Mouse (Mus musculus) embryonic fibroblast, embryonic 13.5 days (primary cell): ENCODE results near the gene Oosp2. TPM values are rescaled to one million over a fixed set of nuclear protein-coding genes. Genes with fewer than 3 reads are reported as not detected.

ENCODE experiments used
- H3K27ac ChIP-seq: 2 replicates; pipeline ENCODE4 v1.5.1; 2012; ENCODE audit warnings: low read length, control low read depth, inconsistent platforms; ENCODE audit not compliant: insufficient read depth
- H3K4me1 ChIP-seq: 2 replicates; pipeline ENCODE4 v1.6.1; 2011; ENCODE audit warnings: low read length; ENCODE audit not compliant: control insufficient read depth, insufficient read depth
- H3K4me3 ChIP-seq: 2 replicates; pipeline ENCODE4 v1.5.1; 2011; ENCODE audit warnings: mild to moderate bottlenecking, control low read depth, low read length; ENCODE audit not compliant: insufficient read depth
- CTCF ChIP-seq: IDR thresholded peaks from 2 replicates; pipeline ENCODE4 v1.5.1; 2011; ENCODE audit warnings: mild to moderate bottlenecking, control low read depth, low read length, moderate library complexity, borderline replicate concordance; ENCODE audit not compliant: insufficient read depth
- POLR2A ChIP-seq: IDR thresholded peaks from 2 replicates; pipeline ENCODE4 v1.6.1; 2011; ENCODE audit warnings: low read depth, mild to moderate bottlenecking, control low read depth, low read length, moderate library complexity
- polyA plus RNA-seq: library from polyadenylated mRNA; stranded (reverse); fragments of >200 nt; gene quantifications from 2 replicates; pipeline ENCODE4 v1.2.4, GENCODE M21; 2011; ENCODE audit warnings: low read depth; ENCODE audit not compliant: missing spikeins, insufficient read length

Oosp2 gene
- polyA plus RNA-seq, 1 experiment = not detected

DNA sequence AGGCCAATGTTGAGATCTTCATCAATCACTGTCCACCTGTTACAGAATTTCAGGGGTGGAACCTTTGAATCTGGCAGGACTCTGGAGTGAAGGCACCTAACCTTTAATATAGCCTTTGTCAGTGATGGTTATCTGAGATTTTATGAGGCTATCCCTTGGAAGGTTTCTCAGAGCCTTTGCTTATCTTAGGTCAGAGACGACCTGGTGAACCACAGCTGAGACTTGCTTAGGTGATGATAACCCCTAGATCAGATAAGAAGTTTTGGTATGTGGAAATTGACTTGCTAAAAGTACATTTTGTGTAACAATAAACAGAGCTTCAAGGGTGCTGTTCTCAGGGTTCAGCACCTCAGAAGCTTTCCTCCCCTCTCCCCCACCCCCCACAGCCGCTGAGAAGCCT is 48.1 kb downstream of the Oosp2 start:
- TF ChIP-seq POLR2A = no peak
- no peak for TF ChIP-seq CTCF
- H3K27ac ChIP-seq = peak overlapping the region; percentile 68; the same call in 1 of the 2 replicates
- no peak overlapping the region for H3K4me3 ChIP-seq
- H3K4me1 ChIP-seq = peaks cover 4% of the 10 kb centered on the region

DNA sequence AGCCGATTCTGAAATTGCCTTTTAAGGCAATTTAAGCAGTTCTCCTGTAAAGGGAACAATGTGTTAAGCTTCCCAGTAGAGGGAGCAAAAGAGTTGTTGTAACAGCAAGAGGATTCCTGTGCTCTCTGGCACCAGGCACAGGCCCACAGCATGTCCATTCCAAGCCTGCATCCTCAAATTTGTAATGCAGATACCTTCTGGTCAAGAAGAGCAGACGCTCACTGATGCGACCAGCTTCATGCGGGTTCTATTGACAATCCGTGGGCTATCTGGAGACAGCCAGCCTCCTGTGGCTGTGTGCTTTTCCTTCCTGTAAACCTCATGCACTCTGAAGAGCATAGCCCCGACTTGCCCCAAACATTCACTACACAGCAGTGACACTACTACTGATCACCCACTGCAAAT is 48.8 kb downstream of the Oosp2 start:
- TF ChIP-seq CTCF (peak; percentile 40; the same call in 1 of the 2 replicates), POLR2A (no peak)
- peak overlapping the region; percentile 68 for H3K27ac ChIP-seq
- H3K4me1 ChIP-seq = peaks cover 4% of the 10 kb centered on the region
- H3K4me3 ChIP-seq = no peak overlapping the region

DNA sequence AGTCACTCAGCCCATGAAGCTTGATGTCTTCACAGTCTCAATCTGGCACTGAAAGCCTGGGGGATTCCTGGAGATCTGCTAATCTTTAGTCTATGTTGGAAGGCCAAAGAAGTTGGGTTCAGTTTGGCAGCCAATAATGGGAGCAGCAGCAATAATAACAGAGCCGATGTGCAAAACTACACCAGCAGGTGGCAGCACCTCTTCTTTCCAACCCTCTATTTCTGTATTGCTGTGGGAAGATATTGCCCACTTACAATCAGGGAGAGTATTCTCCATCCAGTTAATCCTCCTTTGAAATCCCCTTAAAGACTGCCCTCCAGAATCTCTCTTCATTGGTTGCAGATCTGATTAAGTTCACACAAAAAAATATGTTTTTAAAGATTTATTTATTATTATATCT is 52.2 kb downstream of the Oosp2 start:
- no peak overlapping the region for H3K4me3 ChIP-seq
- no peaks in the 10 kb centered on the region for H3K4me1 ChIP-seq
- TF ChIP-seq CTCF (no peak), POLR2A (no peak)
- no peak overlapping the region for H3K27ac ChIP-seq

DNA sequence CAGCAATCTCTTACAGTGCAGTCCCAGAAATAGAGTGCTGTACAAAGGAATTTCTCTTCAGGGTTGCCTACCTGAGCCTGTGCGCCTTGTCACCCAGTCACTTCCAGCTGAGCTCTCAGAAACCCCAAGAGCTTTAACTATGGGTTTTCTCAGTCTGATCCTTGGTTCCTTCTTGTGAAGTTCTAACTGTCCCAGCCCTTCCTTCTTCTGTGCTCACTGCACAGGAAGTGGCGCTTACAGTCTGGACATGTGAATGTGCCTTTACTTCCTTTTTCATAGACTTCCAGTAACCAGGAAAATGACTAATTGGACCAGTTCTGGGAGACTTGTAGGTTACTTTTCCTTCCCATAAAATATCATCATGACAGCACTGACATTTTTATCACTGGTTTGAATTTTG is 55.8 kb downstream of the Oosp2 start, which contains the start of gene Ms4a6d:
Ms4a6d (minus strand) TSS at position 247 of the 400 bp plus-strand sequence.
- Histone ChIP-seq H3K4me1 (no peaks in the 10 kb centered on the region), H3K27ac (no peak within 1 kb of the TSS), H3K4me3 (no peak within 1 kb of the TSS)
- TF ChIP-seq CTCF = no peak
- no peak for TF ChIP-seq POLR2A

DNA sequence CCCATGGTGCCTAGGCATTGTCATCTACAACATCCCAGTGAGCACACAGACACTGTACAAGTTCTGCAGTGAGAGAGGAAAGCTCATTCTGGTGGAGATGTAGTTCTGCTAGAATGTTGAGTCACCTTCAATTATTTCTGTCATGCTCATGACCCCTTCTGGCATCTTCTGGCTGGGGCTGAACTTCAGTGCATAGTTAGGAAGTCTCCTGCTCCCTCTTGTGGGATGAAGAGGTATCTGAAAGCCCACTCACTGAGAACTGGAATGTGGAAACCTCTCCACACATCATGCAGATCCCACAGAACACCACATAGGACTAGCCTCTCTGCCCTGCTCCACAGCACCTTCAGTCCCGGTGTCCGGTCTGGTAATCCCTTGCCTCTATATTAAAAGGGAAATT is 58.3 kb downstream of the Oosp2 start:
- no peak overlapping the region for H3K4me3 ChIP-seq
- TF ChIP-seq POLR2A (no peak), CTCF (0 out of 2 replicates have a peak, but pooled peaks have one; percentile 36)
- no peak overlapping the region for H3K27ac ChIP-seq
- H3K4me1 ChIP-seq = no peaks in the 10 kb centered on the region

DNA sequence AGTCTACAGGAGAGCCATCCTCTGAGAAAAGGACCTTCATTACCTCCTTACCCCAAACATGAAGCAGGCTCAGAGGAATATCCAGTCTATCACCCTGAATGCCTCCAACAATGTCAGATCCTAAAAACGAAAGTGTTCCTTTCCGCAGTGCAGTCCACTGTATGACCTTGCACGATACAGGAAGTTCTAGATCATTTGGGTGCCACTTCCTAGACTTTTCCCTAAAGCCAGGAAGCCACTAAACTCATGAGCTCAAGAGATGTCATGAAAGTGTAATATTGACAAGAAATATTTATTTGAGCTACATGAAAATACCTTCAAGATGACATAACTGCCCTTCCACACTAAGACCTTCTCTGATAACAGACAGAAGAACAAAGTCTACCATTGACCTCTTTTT is 59.0 kb downstream of the Oosp2 start:
- H3K4me1 ChIP-seq = no peaks in the 10 kb centered on the region
- H3K4me3 ChIP-seq = no peak overlapping the region
- H3K27ac ChIP-seq = no peak overlapping the region
- TF ChIP-seq CTCF (no peak), POLR2A (no peak)

Other genes starting within 250 kb of the Oosp2 start
- gene Ms4a4b, start 217.0 kb downstream of the Oosp2 start, polyA plus RNA-seq = not detected in 2 replicates
- 3.0 TPM in 1 of 2 replicates, not detected in the other for gene Ms4a6c, start 191.2 kb downstream of the Oosp2 start, polyA plus RNA-seq
- gene Gm8369, start 174.6 kb downstream of the Oosp2 start, polyA plus RNA-seq = not detected in 2 replicates
- 1.1 TPM in 1 of 2 replicates, not detected in the other for gene Ms4a6b, start 144.0 kb downstream of the Oosp2 start, polyA plus RNA-seq
- 0.43 and 1.0 TPM in 2 replicates for gene Ms4a4d, start 123.8 kb downstream of the Oosp2 start, polyA plus RNA-seq
- 0.67 and 2.2 TPM in 2 replicates for gene Ms4a6d, start 55.7 kb downstream of the Oosp2 start, polyA plus RNA-seq
- not detected in 2 replicates for gene Ms4a2, start 36.8 kb downstream of the Oosp2 start, polyA plus RNA-seq
- gene Ms4a3, start 19.7 kb downstream of the Oosp2 start, polyA plus RNA-seq = not detected in 2 replicates
- not detected in 2 replicates for gene Oosp1, start 30.6 kb upstream of the Oosp2 start, polyA plus RNA-seq
- not detected in 2 replicates for gene Oosp3, start 36.5 kb upstream of the Oosp2 start, polyA plus RNA-seq
- not detected in 2 replicates for gene Gif, start 87.0 kb upstream of the Oosp2 start, polyA plus RNA-seq
- 29.2 and 34.4 TPM in 2 replicates for gene Mrpl16, start 109.8 kb upstream of the Oosp2 start, polyA plus RNA-seq
- 10.4 and 14.8 TPM in 2 replicates for gene Stx3, start 158.8 kb upstream of the Oosp2 start, polyA plus RNA-seq
- gene Olfr1417, start 178.7 kb upstream of the Oosp2 start, polyA plus RNA-seq = not detected in 2 replicates
- not detected in 2 replicates for gene Olfr1418, start 200.5 kb upstream of the Oosp2 start, polyA plus RNA-seq
- gene Olfr1419, start 214.5 kb upstream of the Oosp2 start, polyA plus RNA-seq = not detected in 2 replicates
- gene Olfr1420, start 226.0 kb upstream of the Oosp2 start, polyA plus RNA-seq = not detected in 2 replicates